Mouse (Mus musculus) thymus, adult 2 months (tissue): ENCODE results near the gene Psap. TPM values are rescaled to one million over a fixed set of nuclear protein-coding genes. Genes with fewer than 3 reads are reported as not detected.
A peak's percentile ranks its signal among the peaks of the same experiment; 100 is the strongest.

Experiments
- DNase-seq: peaks from one replicate; pipeline ENCODE4 v3.0.0; 2021
- H3K27ac ChIP-seq: fragments of 200-500 bp; 2 replicates; pipeline ENCODE4 v1.5.1; 2012; ENCODE audit warnings: low read length, control low read depth; ENCODE audit not compliant: control insufficient read depth, insufficient read depth
- H3K27me3 ChIP-seq: fragments of 200-500 bp; 2 replicates; pipeline ENCODE4 v1.6.1; 2012; ENCODE audit warnings: mild to moderate bottlenecking, low read length, moderate library complexity, mixed read lengths; ENCODE audit not compliant: control insufficient read depth, insufficient read depth
- H3K36me3 ChIP-seq: fragments of 200-500 bp; 2 replicates; pipeline ENCODE4 v1.6.1; 2012; ENCODE audit warnings: mild to moderate bottlenecking, low read length, moderate library complexity; ENCODE audit not compliant: control insufficient read depth, insufficient read depth
- H3K4me1 ChIP-seq: fragments of 200-500 bp; replicated peaks from 2 replicates; pipeline ENCODE4 v1.6.1; 2012; ENCODE audit warnings: low read length; ENCODE audit not compliant: control insufficient read depth, insufficient read depth
- H3K4me3 ChIP-seq: fragments of 200-500 bp; 2 replicates; pipeline ENCODE4 v1.5.1; 2012; ENCODE audit warnings: mild to moderate bottlenecking, low read length, control low read depth, moderate library complexity; ENCODE audit not compliant: control insufficient read depth, insufficient read depth
- CTCF ChIP-seq: fragments of 200-500 bp; IDR thresholded peaks from 2 replicates; pipeline ENCODE4 v1.5.1; 2012; ENCODE audit warnings: mild to moderate bottlenecking, control low read depth, low read length, moderate library complexity, borderline replicate concordance; ENCODE audit not compliant: control insufficient read depth, poor library complexity, insufficient read depth; ENCODE audit errors: extremely low read depth
- POLR2A ChIP-seq: fragments of 200-500 bp; IDR thresholded peaks from 2 replicates; pipeline ENCODE4 v1.6.1; 2012; ENCODE audit warnings: mild to moderate bottlenecking, low read length, control low read depth, moderate library complexity; ENCODE audit not compliant: control insufficient read depth, poor library complexity, insufficient read depth; ENCODE audit errors: extremely low read depth
- whole genome bisulfite sequencing: fragments of 180-500 bp; shearing (Covaris S2); methylation state at CpG from one replicate; pipeline ENCODE4 v1.1.7; 2018; 5-methylcytosine and 5-hydroxymethylcytosine counted together
- polyA plus RNA-seq: library from polyadenylated mRNA; depleted of rRNA; stranded (reverse); fragments of >200 nt; gene quantifications from 2 replicates; pipeline ENCODE4 v1.2.3, GENCODE M21; 2012

Gene Psap
- polyA plus RNA-seq, 1 experiment: 1,921 TPM

DNA sequence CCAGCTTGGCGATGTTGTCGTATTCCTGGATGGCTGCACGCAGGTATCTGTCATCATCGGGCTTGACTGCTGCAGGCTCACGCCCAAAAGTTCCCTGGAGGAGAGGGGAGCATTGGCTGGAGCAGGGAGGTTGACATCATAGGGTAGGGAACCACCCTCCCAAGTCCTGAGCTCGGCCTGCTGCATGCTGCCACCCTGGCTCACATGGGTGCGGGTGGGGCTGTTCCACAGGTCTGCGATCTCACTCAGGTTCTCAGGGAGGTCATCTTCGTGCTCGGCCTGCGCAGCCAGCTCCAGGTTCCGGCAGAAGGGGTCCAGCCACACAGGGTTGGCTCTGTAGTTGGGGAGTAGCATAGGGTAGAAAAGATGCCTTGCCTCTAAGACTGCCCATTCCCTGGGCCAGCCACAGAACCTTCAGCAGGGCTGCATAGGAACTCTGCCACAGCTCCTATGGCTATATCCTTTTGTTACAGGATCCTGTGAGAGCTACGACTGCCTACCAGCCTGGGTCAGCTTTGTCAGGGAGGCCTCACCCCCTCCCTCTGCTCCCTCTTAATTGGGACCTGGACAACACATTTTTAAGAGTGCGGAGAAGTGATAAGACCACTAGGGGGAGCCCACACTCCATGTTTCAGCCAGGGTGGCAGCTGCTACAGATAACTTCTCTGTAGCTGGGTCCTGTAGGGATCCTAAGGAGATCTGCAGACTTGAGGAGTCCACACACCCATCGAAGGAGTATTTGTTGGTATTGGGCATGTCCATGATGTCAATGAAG is 27.6 kb downstream of the Psap start:
- peak; percentile 74 for DNase-seq
- Histone ChIP-seq H3K36me3 (peaks cover 18% of the 10 kb centered on the region), H3K27ac (no peak overlapping the region), H3K4me1 (no peaks in the 10 kb centered on the region), H3K27me3 (no peaks in the 10 kb centered on the region), H3K4me3 (no peak overlapping the region)
- 72% methylated on average over 15 of the region's 15 CpGs for WGBS
- TF ChIP-seq POLR2A (no peak), CTCF (no peak)

GRCm38 (mm10) chr10:60310629-60311028 is 33.2 kb downstream of the Psap start:
- DNase-seq: no peak
- WGBS: 94% methylated on average over 13 of the region's 13 CpGs
- no peak overlapping the region for H3K4me3 ChIP-seq
- no peaks in the 10 kb centered on the region for H3K36me3 ChIP-seq
- no peak overlapping the region for H3K27ac ChIP-seq
- TF ChIP-seq CTCF: no peak
- TF ChIP-seq POLR2A: no peak
- H3K27me3 ChIP-seq: no peaks in the 10 kb centered on the region
- H3K4me1 ChIP-seq: no peaks in the 10 kb centered on the region

DNA sequence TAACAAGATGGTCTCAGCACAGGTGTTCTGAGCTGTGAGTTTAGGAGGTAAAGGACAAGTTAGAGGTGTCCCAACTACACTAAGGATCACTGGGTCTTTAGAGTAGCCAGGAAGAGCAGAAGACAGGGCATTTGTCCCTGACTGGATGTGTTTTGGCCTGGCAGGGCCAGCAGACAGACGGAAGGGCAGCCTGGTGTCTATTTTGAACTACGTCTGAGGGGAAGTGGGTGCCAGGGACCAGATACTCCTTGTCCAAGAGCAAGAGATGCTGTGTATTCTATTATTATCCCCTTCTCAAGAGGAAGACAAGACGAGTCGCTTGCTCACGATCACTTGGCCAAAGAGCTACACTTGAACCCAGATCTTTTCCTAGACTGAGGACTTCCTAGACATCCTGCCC is 36.2 kb downstream of the Psap start:
- Histone ChIP-seq H3K27ac (no peak overlapping the region), H3K4me3 (no peak overlapping the region), H3K27me3 (no peaks in the 10 kb centered on the region), H3K36me3 (no peaks in the 10 kb centered on the region), H3K4me1 (no peaks in the 10 kb centered on the region)
- DNase-seq: no peak
- 91% methylated on average over 5 of the region's 5 CpGs for WGBS
- TF ChIP-seq POLR2A (no peak), CTCF (no peak)

GRCm38 (mm10) chr10:60316166-60316565 is 38.7 kb downstream of the Psap start:
- no peak overlapping the region for H3K27ac ChIP-seq
- TF ChIP-seq POLR2A: no peak
- no peak for TF ChIP-seq CTCF
- H3K36me3 ChIP-seq: no peaks in the 10 kb centered on the region
- no peaks in the 10 kb centered on the region for H3K4me1 ChIP-seq
- 76% methylated on average over 4 of the region's 4 CpGs for WGBS
- no peak overlapping the region for H3K4me3 ChIP-seq
- no peak for DNase-seq
- H3K27me3 ChIP-seq: no peaks in the 10 kb centered on the region

DNA sequence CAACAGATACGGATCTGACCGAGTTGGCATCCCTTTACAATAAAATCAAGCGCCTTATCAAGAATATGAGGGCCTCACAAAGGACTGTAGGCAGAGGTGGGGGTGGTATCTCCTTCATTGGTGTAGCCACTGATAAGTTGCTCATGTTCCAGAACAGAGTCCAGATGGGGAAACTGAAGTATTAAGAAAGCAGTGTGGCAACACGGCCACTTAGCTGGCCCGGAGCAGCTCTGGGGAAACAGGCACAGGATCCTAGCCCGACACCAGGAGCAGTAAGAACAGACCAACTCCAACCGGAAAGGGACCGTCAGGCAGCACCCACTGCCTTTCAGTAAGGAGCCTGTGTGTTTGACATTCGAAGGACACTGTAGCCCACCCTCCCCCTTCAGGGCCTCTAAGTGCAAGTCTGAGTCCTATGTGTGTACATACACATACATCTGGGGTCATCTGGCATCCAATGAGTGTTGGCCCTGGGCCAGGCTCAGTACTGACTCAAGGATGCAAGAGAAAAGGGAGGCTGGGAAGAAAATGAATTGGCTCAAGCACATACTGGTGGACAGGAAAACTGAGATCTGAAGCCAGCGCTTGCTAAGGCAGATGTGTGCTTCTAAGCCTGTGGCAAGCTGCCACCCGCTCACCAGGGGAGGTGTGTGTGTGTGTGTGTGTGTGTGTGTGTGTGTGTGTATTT is 51.7 kb downstream of the Psap start:
- no peaks in the 10 kb centered on the region for H3K36me3 ChIP-seq
- no peak overlapping the region for H3K4me3 ChIP-seq
- TF ChIP-seq CTCF (no peak), POLR2A (no peak)
- no peak overlapping the region for H3K27ac ChIP-seq
- no peak for DNase-seq
- 92% methylated on average over 11 of the region's 11 CpGs for WGBS
- no peaks in the 10 kb centered on the region for H3K27me3 ChIP-seq
- no peaks in the 10 kb centered on the region for H3K4me1 ChIP-seq

DNA sequence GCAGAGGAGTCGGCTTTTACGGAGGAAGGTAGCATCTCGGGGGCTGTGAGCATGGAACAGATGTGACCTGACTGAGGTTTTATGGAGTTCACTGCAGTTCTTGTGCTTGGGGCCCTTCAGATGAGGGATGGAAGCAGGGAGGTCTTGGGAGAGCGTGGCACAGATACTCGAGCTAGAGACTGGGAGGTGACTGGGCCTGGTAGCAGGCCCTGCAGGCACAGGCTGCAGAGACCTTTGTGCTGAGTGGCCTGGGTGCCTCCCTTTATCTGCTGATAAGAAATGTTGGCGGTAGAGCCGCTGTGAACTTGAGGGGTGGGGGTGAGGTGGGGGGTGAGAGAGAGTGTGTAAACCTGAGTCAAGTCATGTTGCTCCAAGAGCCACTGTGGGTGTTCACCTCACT is 57.2 kb downstream of the Psap start:
- DNase-seq: no peak
- Histone ChIP-seq H3K27ac (no peak overlapping the region), H3K4me3 (no peak overlapping the region), H3K4me1 (no peaks in the 10 kb centered on the region), H3K36me3 (no peaks in the 10 kb centered on the region), H3K27me3 (no peaks in the 10 kb centered on the region)
- no peak for TF ChIP-seq POLR2A
- TF ChIP-seq CTCF: no peak
- 96% methylated on average over 7 of the region's 7 CpGs for WGBS
